Mouse (Mus musculus) lung, postnatal 0 days (tissue): ENCODE measurements around the gene Pde3a.

Experiments
- CTCF ChIP-seq: IDR thresholded peaks from 2 replicates; pipeline ENCODE4 v1.5.1; 2016; ENCODE audit warnings: antibody characterized with exemption, mild to moderate bottlenecking
- EP300 ChIP-seq: IDR thresholded peaks from 2 replicates; pipeline ENCODE4 v1.6.1; 2016; ENCODE audit warnings: antibody characterized with exemption, mild to moderate bottlenecking, control low read depth

DNA sequence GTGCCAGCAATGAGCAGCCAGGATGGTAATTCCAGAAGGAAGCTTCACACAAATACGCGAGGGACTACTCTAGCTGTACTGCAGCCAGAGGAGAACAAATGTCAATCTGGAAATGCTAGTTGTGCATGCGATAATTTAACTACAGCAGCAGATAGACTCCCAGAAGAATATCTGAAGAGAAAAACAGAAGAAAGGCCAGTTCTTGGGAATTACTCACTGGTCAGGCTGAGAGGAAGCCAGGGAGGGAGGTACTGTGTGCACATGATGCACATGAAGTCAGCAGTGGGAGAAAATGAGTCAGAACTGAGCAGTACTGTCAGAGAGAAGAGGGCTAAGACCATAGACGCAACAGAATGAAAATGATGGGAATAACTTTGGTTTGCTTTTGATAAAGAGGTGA lies 159.7 kb downstream of the Pde3a start:
- no peak for TF ChIP-seq CTCF
- no peak for TF ChIP-seq EP300
